Mouse (Mus musculus): ENCODE results near the gene Cmya5.

The Cmya5 gene

DNA sequence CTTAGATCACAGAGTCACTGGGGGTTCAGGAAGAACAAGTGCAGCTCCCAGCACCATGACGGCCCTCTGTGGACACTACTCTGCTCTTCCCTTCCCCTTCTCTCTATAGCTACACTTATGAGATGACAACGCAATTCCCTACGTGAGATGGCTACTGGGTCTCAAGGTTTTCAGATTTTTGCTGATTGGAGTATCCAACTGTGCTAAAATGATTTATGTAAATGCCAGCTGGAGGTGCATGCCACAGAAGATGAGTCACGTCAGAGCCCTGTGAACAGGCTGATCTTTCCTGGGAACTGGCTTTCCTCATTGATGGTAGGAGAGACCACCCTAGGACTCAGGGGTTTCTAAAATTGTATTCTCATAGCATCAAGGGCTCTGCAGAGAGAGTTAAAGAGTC lies 83.2 kb downstream of the Cmya5 start:
- no peak for DNase-seq (ENCODE audit: low spot score)

DNA sequence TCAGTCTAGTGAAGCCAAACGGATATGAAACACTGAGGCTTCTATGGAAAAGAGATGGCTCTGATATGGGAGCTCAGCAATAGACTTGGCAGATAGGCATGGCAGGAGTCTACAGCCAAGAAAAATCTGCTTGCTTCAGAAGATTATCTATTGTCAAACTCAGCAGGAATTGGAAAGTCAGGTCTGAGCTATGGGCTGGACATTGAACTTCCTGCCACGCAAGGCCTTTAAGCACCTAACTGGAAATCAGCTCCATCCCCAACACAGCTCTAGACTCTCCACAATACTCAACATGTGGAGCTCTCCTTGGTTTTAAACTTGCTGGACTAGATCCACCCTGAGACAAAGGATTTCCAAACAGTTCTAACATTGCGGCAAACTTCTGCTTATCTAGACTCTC lies 84.1 kb downstream of the Cmya5 start:
- no peak for DNase-seq (ENCODE audit: low spot score)

DNA sequence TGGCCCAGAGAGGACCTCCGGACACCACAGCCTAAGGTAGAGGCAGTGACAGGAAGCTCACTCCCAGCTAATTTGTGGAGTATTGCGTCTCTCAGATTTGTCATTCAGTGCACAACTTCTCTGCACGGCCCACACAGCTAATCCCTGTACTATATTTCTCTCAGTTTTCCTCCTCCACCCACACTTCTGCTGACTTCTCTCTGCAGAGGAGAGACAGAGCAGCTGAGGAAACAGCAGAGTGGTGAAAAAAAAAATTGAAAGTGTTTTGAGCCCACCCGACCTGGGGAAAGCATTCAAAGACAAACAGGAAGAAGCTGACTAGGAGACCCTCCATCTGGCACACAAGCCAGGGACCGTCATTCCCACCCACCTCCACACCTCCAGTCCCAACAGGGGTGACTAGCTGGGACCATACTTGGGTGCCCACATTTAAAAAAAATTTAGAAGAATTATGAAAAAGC lies 85.9 kb downstream of the Cmya5 start:
- no peak for DNase-seq (ENCODE audit: low spot score)

DNA sequence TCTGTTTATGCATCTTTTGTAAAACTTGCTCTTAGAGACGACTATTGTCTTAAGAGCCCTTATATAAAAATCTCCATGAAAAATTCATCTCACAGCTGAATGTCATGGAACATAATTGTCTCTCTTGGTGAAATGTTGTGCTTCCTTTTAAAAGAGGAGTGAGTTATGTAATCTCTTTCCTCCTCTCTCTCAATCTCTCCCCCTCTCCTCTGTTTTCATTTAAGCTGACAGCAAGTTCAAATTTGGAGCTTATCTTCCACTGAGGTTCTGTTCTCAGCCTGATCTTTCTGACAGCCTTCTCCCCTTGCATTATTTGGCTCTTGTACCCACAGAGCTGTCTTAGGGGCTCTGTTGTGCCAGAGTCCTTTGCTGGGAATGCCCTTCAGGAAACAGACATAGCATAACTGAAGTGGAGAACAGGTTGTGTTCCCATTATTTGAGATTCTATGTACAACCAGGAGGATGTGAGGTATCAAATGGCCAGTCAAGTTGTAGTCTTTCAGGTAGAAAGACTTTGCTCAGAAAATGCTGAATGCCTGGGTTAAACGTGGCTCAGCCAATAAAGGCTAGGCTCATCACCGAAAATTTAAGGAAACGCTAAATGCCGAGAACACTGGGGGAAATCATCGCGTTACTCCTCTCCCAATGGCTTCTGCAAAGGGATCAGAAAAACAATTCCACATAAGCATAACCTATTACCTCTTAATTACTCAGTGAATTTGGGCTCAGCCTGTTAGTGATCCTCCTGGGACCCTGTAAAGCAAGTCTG lies 86.8 kb downstream of the Cmya5 start:
- no peak for DNase-seq (ENCODE audit: low spot score)

DNA sequence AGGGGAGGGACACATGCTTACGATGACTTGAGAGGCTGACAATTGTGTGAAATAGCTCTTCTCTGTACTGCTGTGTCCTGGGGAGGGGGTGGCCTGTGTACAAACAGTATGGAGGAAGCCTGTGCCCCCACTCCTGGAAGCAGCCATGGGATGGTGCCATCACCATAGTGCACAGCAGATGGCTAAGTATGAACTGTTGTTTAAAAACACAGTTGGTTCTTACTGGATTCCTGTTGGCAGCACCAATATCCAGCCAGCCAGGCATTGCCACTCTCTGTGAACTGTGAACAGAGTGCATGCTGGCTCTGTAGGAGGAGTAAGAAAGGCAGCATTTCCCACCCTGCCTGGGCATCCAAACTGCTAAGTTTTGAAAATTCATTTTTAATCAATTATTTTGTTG lies 88.4 kb downstream of the Cmya5 start:
- DNase-seq (ENCODE audit: low spot score): no peak

DNA sequence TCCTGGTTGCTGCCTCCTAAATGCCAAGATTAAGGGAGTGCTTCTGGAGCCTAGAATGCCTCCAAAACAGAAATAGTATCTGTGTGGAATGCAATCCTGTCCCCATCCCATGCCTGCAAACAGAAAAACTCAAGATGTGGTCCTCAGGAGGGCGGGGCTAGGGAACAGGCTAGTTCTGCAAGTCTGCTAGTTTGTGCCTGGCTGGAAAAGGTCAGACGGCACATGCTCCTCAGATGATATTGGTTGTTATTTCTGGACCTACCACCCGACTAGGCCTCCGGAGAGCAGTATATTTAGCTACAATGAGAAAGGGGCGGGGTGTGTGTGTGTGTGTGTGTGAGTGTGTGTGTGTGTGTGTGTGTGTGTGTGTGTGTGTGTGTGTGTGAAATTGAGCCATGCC lies 93.0 kb downstream of the Cmya5 start:
- no peak for DNase-seq (ENCODE audit: low spot score)

DNA sequence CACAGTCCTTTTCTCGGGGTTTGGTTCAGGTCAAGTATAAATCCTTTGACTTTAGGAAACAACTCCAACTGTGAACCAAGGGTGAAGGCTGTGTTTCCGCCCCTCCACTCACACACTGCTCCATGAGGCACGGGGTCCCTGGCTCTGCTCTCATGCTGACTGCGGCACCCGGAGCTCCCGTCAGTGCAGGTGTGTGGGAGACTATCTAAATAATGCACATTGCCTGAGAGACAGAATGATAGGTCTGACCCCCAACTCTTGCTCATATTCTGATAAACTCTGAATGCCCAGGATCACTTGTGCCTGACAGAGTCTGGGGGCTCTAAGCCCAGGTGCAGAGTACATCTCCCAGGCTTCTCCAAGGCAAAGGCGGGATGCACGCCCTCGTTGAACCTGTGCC lies 103.5 kb downstream of the Cmya5 start:
- no peak for DNase-seq (ENCODE audit: low spot score)

DNA sequence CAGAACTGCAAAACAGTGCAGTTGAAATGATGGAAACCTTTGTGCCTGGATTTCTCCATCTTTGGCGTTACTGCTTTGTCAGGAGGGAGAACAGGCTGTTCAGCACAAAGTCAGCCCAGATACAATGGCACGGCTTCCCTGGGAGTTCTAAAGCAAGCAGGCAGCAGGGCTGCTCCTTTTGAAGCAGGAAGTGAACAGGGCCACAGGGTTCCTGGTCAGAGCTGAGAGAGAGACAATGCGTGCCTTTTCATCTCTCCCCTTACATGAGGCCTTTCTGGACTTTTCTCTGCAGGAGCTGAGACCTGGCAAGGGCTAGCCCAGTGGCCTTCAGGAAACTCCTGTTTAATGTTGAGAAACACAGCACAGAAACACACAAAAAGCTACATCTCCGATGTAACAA lies 108.3 kb downstream of the Cmya5 start:
- DNase-seq (ENCODE audit: low spot score): no peak

DNA sequence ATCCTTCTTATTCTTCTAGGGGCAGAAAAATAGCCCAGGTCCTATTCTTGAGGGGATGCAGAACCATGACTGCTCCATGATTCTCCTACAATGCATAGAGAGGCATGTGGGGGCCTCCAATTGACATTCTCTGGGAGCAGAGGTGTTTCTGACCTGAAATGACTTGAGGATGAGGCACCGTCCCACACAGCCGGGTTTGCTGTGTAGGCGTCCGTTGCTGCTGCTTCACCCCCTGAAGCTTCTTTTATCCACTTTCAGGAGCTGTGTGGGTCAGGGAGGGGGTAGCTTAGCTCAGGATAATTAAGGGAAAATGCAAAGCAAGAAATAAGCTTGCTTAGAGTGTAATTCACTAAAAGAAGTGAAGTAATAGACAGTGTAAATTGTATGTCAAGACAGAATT lies 115.2 kb downstream of the Cmya5 start:
- DNase-seq (ENCODE audit: low spot score): no peak

DNA sequence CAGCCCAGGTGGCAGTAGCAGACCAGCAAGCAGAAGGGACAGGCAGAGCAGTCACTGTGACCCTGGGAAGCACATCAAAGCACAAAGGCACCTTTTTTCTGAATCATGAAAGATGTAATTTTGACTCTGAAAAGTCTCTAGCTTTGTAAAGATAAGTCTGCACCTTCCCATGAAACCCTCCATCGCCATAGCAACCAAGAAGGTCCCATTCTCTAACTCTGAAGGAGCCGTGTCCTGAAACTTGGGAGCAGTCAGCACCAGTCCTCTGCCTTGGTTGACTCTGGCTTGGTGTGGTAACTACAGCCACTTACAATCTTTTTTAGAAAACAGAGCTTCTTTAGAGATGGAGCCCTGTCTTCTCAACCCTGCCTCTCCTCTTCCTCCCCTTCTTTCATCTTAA lies 119.7 kb downstream of the Cmya5 start:
- no peak for DNase-seq (ENCODE audit: low spot score)

DNA sequence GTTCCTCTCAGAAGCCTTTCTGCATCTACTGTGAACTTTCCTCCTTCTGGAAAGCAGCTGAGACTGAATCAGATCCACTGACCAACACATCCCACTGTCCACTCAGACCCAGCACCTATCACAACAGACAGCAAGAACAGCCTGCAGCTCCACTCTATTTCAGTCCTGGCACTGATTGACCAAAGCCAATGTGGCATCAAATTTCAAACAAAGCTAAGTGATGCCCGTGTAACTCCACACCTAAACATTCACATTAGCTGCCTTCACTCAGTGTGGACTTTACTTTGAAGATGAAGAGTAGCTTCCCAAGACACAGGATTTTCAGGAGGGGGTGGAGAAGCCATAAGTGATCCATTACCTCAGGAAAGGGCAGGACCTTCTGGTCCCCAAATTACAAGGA lies 122.4 kb downstream of the Cmya5 start:
- no peak for DNase-seq (ENCODE audit: low spot score)

DNA sequence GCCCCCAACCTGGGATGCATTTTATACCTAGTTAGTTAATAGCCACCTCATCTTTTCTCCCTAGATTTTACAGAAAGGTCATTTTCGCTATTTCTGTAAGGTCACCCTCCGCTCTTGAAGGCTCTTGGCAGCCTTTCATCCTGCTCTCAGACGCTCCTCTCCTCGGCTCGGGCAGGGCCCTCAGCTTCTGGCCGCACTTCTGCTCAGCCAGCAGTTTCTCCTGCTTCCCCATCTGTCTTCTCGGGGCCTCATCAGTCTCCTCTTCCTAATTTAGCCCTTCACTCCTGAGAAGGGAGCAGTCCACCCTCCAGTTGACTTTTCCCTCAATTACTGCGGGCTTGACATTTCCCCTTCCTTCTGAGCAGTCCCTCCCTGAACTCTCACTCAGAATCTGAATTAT lies 131.6 kb downstream of the Cmya5 start:
- DNase-seq (ENCODE audit: low spot score): no peak

DNA sequence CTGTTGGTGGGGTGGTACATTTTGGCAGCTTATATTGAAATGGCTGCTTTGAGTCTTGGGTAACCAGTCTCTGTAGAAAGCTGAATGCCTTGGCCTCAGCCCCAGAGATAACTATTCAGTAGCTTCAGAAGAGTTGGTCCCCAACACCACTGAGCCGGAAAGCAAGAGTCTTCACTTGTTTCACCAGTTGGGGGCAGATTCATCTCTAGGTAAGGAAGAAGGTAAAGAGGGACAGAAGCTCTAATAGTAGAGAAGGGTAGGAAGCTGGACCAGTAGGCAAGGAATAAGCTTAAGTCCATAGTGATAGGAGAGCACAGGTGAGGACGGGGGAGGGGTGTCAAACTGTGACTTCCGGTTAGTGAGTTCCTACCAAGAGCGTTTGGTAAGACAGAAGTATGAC lies 133.2 kb downstream of the Cmya5 start:
- no peak for DNase-seq (ENCODE audit: low spot score)

DNA sequence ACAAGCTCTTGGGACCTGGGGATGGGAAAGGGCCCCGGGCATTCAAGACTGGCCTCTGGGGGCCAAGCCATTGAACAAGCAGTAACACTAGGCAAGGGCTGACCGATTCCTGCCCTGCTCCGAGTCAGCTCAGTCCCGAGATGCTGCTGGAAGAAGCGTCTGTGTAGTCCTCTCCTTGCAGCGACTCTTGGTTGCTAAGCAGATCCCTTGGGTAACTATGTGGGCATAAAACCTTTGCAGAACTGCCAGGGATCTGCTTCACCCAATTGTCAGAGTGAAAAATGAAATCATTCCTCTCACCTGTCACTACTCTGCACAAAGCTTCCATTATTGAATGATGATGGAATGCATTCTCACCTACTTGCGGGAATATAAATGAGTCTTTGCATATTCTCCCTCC lies 134.0 kb downstream of the Cmya5 start:
- DNase-seq (ENCODE audit: low spot score): no peak

DNA sequence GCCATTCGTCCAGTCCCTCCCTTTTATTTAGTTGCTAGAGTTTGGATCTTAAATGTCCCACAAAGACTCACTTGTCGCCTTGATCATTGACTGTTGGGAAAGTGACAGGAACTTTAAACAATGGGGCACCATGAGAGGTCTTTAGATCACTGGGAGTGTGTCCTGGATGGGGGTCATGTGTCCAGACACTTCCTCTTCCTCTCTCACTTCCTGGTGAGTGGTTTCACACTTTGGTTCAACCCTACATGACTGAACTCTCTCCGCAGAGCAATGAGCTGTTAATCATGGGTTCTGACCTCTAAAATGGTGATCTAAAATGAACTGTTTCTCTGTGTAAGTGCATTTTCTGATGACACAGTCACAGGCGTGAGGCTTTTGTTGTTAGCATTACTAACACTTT lies 137.4 kb downstream of the Cmya5 start:
- no peak for DNase-seq (ENCODE audit: low spot score)

DNA sequence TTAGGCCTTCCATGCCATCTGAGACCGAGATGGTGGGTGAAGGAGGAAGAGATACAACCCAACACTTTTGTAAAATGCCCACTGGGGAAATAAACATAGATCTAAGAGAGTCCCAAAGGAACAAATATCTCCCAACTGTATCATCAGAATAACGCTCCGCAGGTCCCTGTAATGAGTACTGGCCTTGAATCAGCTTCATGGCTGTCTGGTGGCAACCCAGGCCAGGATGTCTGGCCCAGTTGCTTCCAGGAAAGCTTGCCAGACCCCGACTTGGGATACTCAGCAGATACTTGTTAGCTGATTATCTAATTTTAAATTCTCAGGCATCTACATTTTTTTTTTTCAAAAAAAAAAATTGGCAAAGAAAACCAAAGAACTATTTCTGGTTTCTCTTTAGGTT lies 138.2 kb downstream of the Cmya5 start:
- no peak for DNase-seq (ENCODE audit: low spot score)

DNA sequence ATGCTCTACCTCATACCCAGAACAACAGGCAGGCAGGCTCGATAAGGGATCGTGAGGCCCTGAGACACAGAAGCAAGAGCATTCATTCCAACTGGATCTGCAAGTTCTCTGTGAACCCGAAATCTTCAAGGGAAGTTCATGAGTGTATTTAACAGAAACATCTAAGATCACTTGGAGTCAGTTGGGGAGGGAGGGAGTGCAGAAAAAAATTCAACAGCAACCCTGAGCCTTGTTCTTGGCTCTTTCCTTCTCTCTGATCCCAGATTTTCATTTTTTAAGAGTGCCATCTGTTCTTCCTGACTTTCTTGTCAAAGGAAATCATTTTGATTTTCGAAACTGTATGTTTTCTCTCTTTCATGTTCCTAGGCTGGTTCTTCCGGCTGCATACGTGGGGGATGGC lies 140.5 kb downstream of the Cmya5 start:
- no peak for DNase-seq (ENCODE audit: low spot score)

DNA sequence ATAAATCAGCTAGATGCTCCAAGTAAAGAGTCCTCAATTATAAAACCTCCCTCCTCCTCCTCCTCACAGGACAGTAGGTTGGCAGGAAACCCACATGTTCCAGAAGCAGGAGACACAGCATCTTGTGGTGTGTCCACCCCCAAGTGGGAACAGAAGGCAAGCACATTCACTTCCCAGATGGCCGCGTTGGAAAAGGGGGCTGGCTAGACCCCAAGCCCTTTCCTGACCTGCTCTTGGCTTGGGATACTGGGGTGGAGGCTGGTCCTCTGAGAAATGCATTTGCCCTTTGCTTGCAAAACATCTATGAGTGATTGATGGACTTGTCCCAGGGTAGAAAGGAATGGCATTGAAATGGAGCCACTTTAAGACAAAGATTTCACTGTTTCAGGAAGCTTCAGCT lies 142.1 kb downstream of the Cmya5 start:
- DNase-seq (ENCODE audit: low spot score): no peak

DNA sequence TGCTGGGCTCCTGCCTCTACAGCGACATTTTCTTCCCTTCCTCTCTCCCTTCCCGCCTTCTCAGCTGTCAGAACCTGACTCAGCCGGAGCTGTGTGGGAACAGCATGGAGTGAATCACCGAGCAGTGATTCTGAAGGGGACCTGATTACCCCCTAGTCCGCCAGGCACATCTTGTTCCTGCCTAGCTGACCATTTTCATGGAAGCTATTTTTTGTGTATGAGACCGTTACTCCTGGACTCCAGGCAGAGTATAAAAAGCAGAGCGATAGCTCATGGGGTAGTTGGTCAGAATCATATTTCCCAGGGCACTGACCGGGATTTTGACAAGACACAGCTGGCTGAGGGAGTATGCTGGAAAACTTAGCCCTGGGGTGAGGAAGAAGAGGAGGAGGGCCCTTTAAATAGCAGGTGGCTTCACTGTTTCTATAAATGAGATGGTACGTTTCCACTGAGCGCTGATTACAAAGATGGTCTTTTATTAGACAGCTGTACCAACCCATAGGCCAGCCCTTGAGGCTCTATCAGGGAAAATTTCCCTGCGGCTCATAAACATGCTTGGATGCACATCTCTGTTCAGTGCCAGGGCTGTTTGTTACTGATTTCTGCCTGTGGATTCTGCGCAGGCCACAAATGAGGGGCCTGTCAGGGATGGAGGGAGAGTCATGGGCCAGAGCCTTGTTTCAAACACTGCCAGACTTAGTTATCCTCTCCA lies 143.7 kb downstream of the Cmya5 start:
- no peak for DNase-seq (ENCODE audit: low spot score)

DNA sequence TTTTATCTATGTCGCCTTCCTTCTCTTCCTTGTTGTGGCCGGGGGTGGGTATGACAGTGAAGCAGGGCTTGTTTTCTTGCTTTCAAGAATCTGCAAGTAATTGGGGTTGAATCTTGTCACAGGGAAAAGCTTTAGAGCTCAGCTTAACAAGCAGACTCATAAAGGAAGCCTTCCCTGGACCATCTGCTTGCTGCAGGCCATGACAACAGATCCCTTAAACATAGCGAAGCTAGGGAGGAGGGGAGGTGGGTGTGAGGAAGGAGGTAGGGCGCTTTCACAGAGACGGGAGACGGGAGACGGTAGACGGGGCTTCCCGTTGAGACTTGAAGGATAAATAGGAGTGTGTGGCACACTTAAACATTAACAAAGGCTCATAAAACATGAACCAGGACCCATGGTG lies 144.7 kb downstream of the Cmya5 start:
- DNase-seq (ENCODE audit: low spot score): no peak

DNA sequence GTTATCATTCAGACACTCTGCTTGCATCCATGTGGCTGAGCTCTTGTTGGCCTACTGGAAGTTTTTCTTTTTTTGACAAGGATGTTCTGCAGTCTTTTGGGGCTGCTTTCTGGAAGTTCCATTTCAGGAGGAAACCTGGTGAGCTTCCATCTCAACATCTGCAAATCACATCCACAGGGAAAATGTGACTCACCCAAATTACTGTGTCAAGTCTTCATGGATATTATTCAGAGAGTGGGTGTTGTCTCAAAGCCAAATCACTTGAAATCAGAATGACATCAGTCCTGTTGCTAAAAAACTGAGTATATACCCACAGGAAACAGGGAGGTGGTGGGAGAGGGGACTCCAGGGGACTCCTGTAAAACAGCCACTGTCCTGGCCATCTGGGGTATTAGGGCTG lies 149.8 kb downstream of the Cmya5 start:
- DNase-seq (ENCODE audit: low spot score): no peak

DNA sequence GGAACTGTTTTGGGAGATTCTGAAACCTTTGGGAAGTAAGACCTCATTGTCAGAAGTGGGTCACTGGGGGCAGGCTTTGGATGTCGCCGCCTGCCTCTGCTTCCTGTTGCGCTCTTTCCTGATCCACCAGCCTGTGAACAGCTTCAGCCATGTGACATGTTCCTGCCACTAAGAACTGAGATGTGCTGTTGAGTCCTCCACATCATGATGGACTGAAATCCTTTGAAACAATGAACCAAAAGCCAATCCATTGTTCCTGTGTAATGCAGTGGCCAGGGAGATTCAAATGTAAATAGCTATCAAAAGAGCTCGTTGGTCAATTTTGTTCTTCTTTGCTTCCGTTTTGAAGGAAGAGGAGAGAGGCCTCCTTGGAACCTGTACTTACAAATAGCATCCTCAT lies 151.7 kb downstream of the Cmya5 start:
- no peak for DNase-seq (ENCODE audit: low spot score)
